ENCODE assay signal across 9 mouse cellular contexts in the genomic region with DNA sequence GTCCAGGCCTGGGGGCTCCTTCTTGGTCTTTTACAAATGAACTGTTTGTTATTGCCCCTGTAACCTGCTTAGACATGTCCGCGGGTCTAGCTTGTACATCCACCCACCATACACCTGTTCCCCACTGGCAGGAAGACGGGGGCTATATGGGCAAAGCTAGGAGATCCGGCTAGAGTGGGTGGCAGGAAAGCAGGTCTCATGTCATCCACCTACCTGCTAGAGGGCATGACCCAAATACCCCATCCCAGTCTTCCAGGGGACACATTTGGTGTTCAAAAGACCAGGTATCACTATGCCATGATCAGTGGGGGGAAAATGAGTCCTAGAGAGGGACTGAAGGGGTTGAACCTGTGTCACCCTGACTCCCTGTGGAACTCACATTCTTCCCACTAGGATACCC. TPM values are rescaled to one million over a fixed set of nuclear protein-coding genes. Genes with fewer than 3 reads are reported as not detected.
DNase-seq lines count a peak whose midpoint lies in the region; ATAC-seq and TF ChIP-seq lines count a peak whose summit lies in the region.
"Had no signal": no experiment of that assay in that cellular context is flagged by ENCODE, and none has a peak within 500 bp of the region (broad histone marks: within the 10 kb centered on the region; RNA-seq: fewer than 3 reads in every experiment).

No protein-coding gene starts in this region.

- H3K4me1 ChIP-seq in spleen, adult 2 months (ENCODE audit: control insufficient read depth, insufficient read depth, insufficient read length) = peaks cover 29% of the 10 kb centered on the region
- H3K4me1 ChIP-seq in limb, embryonic 13.5 days = peaks cover 69% of the 10 kb centered on the region
- peaks cover 60% of the 10 kb centered on the region for H3K4me1 ChIP-seq in stomach, embryonic 16.5 days (ENCODE audit: control insufficient read depth, insufficient read depth, low read length)

- WGBS in spleen, adult 2 months = 75% methylated on average over 4 of the region's 4 CpGs
- WGBS in limb, embryonic 13.5 days = 78% methylated on average over 4 of the region's 4 CpGs
- 74% methylated on average over 4 of the region's 4 CpGs for WGBS in stomach, embryonic 16.5 days

- no peak for ATAC-seq in limb, embryonic 13.5 days (ENCODE audit: low FRiP score, low read depth)
- ATAC-seq in stomach, embryonic 16.5 days (ENCODE audit: insufficient read depth, low FRiP score) = no peak

- no peak overlapping the region for H3K4me3 ChIP-seq in spleen, adult 2 months (ENCODE audit: extremely low read depth, insufficient read depth, insufficient read length)
- H3K4me3 ChIP-seq in limb, embryonic 13.5 days = peak overlapping the region; percentile 85
- no peak overlapping the region; the same call in 1 of the 2 replicates for H3K4me3 ChIP-seq in stomach, embryonic 16.5 days (replicated peaks; ENCODE audit: low read length)

- 0 out of 2 replicates have a peak overlapping the region, but pooled peaks have one; percentile 2 for H3K27ac ChIP-seq in spleen, adult 2 months (ENCODE audit: insufficient read depth, low read length)
- H3K27ac ChIP-seq in limb, embryonic 13.5 days = peak overlapping the region; percentile 100
- peak overlapping the region; percentile 100 for H3K27ac ChIP-seq in stomach, embryonic 16.5 days (ENCODE audit: low read length)

- H3K36me3 ChIP-seq in spleen, adult 2 months (ENCODE audit: control insufficient read depth, insufficient read depth, low read length) = 0 out of 2 replicates have a peak, but pooled peaks cover 6% of the 10 kb centered on the region
- H3K36me3 ChIP-seq in limb, embryonic 13.5 days = peaks cover 27% of the 10 kb centered on the region
- H3K36me3 ChIP-seq in stomach, embryonic 16.5 days (ENCODE audit: control insufficient read depth, insufficient read depth, low read length) = 0 out of 2 replicates have a peak, but pooled peaks cover under 1% of the 10 kb centered on the region

- H3K9ac ChIP-seq in limb, embryonic 13.5 days = peak overlapping the region; percentile 70
- H3K9ac ChIP-seq in stomach, embryonic 16.5 days (ENCODE audit: low read length) = peak overlapping the region; percentile 89

- no peak for TF ChIP-seq CTCF in spleen, adult 2 months (IDR thresholded peaks at IDR 0.05; ENCODE audit: extremely low read depth, insufficient read depth, insufficient read length, insufficient replicate concordance)

- TF ChIP-seq POLR2A in spleen, adult 2 months (IDR thresholded peaks at IDR 0.05; ENCODE audit: low read depth, low read length) = no peak

- no peaks in the 10 kb centered on the region for H3K9me3 ChIP-seq in limb, embryonic 13.5 days
- H3K9me3 ChIP-seq in stomach, embryonic 16.5 days (replicated peaks; ENCODE audit: control insufficient read depth, low read length) = no peaks in the 10 kb centered on the region

- H3K4me2 ChIP-seq in limb, embryonic 13.5 days (replicated peaks) = peak overlapping the region; percentile 82
- peak overlapping the region; percentile 83 for H3K4me2 ChIP-seq in stomach, embryonic 16.5 days (ENCODE audit: low read depth, low read length)

- H3K27me3 ChIP-seq in spleen, adult 2 months (ENCODE audit: control insufficient read depth, insufficient read depth, low read length) = no peaks in the 10 kb centered on the region
- H3K27me3 ChIP-seq in limb, embryonic 13.5 days = no peaks in the 10 kb centered on the region
- H3K27me3 ChIP-seq in stomach, embryonic 16.5 days (ENCODE audit: control insufficient read depth, insufficient read depth, low read length) = no peaks in the 10 kb centered on the region

- peak; percentile 56 for DNase-seq in cerebellum, adult 11-12 months
- DNase-seq in cerebellum, postnatal 4 days (ENCODE audit: low spot score in 2 of 2) = no peak
- DNase-seq in spleen, adult 2 months (ENCODE audit: low read depth in 1 of 2, low spot score in 2 of 2) = no peak
- no peak for DNase-seq in spleen, adult 18-20 months
- DNase-seq in ovary, postnatal 10 days (ENCODE audit: low spot score) = no peak
- DNase-seq in right cerebral cortex, postnatal 36 days (ENCODE audit: low spot score in 2 of 2) = no peak
- DNase-seq: cerebellum, postnatal 10 days had no signal

RNA-seq across cellular contexts. Expression of gene Cic, which starts 9.9 kb away (rescaled TPM):
- polyA plus RNA-seq in spleen, adult 2 months (2012; rRNA removed) = 112 and 128 TPM in 2 replicates
- 40.9 and 43.6 TPM in 2 replicates for polyA plus RNA-seq in limb, embryonic 13.5 days (2015; fragmentation: Nextera tagmentation; extraction: Ambion mirVana)
- 26.7 and 27.4 TPM in 2 replicates for polyA plus RNA-seq in stomach, embryonic 16.5 days (2015; fragmentation: Nextera tagmentation; extraction: Ambion mirVana)

RNA-seq across cellular contexts. Expression of gene Pafah1b3, which starts 20.4 kb away (rescaled TPM):
- polyA plus RNA-seq in spleen, adult 2 months (2012; rRNA removed) = 62.9 and 90.7 TPM in 2 replicates
- polyA plus RNA-seq in limb, embryonic 13.5 days (2015; fragmentation: Nextera tagmentation; extraction: Ambion mirVana) = 281 and 307 TPM in 2 replicates
- polyA plus RNA-seq in stomach, embryonic 16.5 days (2015; fragmentation: Nextera tagmentation; extraction: Ambion mirVana) = 186 and 209 TPM in 2 replicates

RNA-seq across cellular contexts. Expression of gene Prr19, which starts 23.8 kb away (rescaled TPM):
- 0.07 TPM in 1 of 2 replicates, not detected in the other for polyA plus RNA-seq in spleen, adult 2 months (2012; rRNA removed)
- polyA plus RNA-seq in limb, embryonic 13.5 days (2015; fragmentation: Nextera tagmentation; extraction: Ambion mirVana) = 0.91 and 1.1 TPM in 2 replicates
- 0.49 and 0.57 TPM in 2 replicates for polyA plus RNA-seq in stomach, embryonic 16.5 days (2015; fragmentation: Nextera tagmentation; extraction: Ambion mirVana)

RNA-seq across cellular contexts. Expression of gene Erf, which starts 26.8 kb away (rescaled TPM):
- 17.2 and 21.3 TPM in 2 replicates for polyA plus RNA-seq in spleen, adult 2 months (2012; rRNA removed)
- 25.6 and 26.6 TPM in 2 replicates for polyA plus RNA-seq in limb, embryonic 13.5 days (2015; fragmentation: Nextera tagmentation; extraction: Ambion mirVana)
- 6.9 and 11.0 TPM in 2 replicates for polyA plus RNA-seq in stomach, embryonic 16.5 days (2015; fragmentation: Nextera tagmentation; extraction: Ambion mirVana)

RNA-seq across cellular contexts. Expression of gene Tmem145, which starts 28.5 kb away (rescaled TPM):
- polyA plus RNA-seq in spleen, adult 2 months (2012; rRNA removed) = not detected in 2 replicates
- 1.5 and 1.9 TPM in 2 replicates for polyA plus RNA-seq in limb, embryonic 13.5 days (2015; fragmentation: Nextera tagmentation; extraction: Ambion mirVana)
- 0.57 and 0.66 TPM in 2 replicates for polyA plus RNA-seq in stomach, embryonic 16.5 days (2015; fragmentation: Nextera tagmentation; extraction: Ambion mirVana)

Comparison
In these comparisons a context has a peak if more than half of its experiments do, and no peak if none do; other contexts are left out.
1. H3K27ac ChIP-seq: peak in every context shown above with its lines; median percentile 100 in limb, embryonic 13.5 days; 100 in stomach, embryonic 16.5 days; 2 in spleen, adult 2 months.